In the genomic region with DNA sequence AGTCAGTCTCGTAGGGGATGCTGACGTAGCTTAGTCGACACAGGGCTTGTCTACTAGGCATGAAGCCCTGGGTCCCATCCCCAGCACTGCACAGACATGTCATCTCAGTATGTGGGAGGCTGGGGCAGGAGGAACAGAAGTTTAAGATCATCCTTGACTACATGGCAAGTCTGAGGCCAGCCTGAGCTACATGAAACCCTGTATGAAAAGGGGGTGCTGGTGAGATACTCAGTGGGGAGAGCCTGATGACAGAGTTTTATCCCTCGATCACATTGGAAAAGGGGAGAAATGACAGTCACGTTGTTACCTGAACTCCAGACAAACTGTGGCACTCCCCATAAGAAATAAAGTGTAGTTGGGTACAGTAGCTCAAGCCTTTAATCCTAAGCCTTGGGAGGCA, we compare ENCODE assay signal across 11 mouse cellular contexts. TPM values are rescaled to one million over a fixed set of nuclear protein-coding genes. Genes with fewer than 3 reads are reported as not detected.
"Had no signal": no experiment of that assay in that cellular context is flagged by ENCODE, and none has a peak within 500 bp of the region (broad histone marks: within the 10 kb centered on the region; RNA-seq: fewer than 3 reads in every experiment).

No protein-coding gene starts in this region.

- ATAC-seq: lung, postnatal 0 days had no signal

- H3K9ac ChIP-seq: lung, embryonic 14.5 days had no signal

- H3K4me3 ChIP-seq: layer of hippocampus, adult 2 months had no signal

- H3K4me2 ChIP-seq: liver, embryonic 11.5 days; lung, embryonic 14.5 days had no signal

- H3K27ac ChIP-seq: macrophage had no signal

- DNase-seq: kidney, postnatal 25 days; layer of hippocampus, adult 9-11 months; lung, embryonic 14.5 days; midbrain, embryonic 14.5 days; thymus, adult 18-20 months; thymus, postnatal 36 days had no signal

RNA-seq across cellular contexts. Expression of a gene that starts 12.3 kb away (rescaled TPM):
- total RNA-seq: layer of hippocampus, adult 2 months had no signal
- polyA plus RNA-seq: macrophage; midbrain, embryonic 14.5 days had no signal

RNA-seq across cellular contexts. Expression of a gene that starts 31.8 kb away (rescaled TPM):
- total RNA-seq: megakaryocyte, adult 5-6 weeks had no signal
